Mouse (Mus musculus) fibroblast of lung, adult 2 months (primary cell): ENCODE measurements around the gene Apom.

ENCODE experiments used
- DNase-seq: peaks from one replicate; pipeline ENCODE4 v3.0.0-alpha.2; 2011; ENCODE audit warnings: low read depth

Gene Apom

DNA sequence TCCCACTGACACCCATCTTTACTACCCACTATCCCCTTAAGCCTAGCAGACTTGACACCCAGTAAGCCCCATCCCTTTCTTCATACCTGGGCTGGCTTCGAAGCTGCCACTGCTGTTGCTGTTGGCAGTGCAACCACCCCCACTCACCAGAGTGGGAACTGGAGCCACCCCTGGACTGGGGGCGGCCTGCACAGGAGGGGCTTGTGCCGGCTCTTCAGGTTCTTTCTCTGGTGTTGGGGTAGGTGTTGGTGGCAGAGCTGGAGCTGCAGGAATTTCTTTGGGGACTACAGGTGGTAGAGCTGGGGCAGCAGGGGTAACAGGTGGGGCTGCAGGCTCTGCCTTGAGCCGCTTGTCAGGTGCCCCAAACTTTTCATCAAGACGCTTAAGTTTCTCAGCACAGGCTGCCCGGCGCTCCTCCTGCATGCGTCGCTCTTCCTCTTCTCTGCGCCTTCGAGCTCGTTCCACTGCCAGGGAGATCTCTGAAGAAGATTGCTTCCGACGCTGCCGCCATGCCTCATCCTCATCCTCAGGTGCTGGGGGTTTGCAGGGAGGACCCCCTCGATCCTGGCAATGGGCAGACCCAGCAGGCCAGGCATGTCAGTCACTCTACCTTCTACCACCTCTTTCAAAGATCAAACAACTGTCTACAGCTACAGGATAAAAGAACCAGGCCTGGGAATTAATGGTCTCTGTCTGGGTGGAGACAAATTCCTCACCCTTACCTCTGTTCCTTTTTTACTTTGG is 27.2 kb upstream of the Apom start:
- DNase-seq, result no peak

DNA sequence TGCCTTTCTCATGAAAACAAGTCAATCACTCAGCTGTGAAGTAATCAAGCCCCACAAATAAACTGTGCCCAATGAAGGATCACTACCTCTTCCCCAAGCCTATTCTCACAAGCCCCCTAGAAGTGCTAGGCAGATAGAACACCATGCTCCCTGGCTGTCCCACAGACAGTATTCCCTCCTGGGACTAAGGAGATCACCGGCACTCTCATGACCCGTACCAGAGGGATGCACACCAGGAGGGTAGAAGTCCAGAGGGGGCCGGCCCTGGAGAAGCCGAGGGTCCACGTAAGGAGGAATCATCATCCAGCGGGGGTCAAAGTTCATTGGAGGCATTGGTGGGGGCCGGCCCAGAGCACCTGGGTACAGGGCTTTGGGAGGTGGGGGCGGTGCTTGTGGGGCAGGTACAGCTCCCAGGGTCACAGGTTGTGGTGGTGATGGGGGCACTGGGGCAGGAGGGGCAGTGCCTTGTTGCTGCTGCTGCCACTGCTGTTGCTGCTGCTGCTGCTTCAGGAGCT is 25.9 kb upstream of the Apom start:
- DNase-seq, result no peak

DNA sequence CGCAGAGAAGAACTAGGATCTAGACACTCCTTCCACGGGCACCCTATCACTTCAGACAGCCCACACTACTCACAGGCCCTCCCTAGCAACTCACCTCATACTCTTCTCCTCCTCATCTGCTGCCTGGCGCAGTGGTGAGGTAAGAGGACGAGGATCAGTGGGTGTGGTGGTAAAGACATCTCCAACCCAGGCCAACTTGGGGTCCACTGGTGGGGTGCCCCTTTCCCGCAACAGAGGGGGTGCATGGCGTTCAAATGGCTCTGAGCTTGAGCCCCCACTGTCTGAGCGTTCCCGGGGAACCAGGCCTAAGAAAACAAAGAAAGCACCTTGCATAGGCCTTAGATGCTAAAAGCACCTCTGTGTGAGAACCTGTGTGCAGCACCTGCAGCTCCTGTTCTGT is 25.4 kb upstream of the Apom start:
- no peak for DNase-seq

DNA sequence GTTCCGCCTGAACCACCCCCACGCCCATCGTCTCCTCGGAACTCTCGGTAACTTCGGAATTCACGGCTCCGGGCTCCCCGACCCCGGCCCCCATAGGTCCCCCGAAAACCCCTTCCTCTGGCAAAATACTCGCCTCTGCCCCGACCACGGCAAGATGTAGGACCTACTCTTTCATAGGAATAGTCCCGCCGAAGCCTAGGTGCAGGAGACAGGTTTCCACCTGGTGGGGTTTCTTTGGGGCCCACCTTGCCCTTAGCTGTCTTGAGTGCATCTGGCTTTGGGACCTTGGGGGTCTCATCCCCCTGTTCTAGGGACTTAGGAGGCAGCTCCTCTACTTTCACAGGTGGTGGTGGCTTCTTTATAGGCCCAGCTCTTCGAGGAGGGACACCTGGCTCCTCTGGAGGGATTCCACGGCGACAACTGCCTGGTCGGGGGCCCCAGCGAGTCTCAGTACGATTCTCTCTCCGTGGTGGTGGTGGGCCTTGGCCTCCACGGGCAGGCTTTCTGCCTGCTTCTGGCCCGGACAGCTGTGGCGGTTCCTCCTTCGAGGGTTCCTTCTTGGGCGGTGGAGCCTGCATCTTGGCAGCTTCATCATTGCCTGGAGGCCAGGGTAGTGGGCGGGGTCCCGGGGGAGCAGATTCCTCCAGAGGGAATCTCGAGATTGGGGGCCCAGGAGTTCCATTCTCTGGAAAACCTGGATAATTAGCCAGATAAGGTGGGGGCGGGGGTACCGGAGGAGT is 24.8 kb upstream of the Apom start:
- DNase-seq, result no peak

DNA sequence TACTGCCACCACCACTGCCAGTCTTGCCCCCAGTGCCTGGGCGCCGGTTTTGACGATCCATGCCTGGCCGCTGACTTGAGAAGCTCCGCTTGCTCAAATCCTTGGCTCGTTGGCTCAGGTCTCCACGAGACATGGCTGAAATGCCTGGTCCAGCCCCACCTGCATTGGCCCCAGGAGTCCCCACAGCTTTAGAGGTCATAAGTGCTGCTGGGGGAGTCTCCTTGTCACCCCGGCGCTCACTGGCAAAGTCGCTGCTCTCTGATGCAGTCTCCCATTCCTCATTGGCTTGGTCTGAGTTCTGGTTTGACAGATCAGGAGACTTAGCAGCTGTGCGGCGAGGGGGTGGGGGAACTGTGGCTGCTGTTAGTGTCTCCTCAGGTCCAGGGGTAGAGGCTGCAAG is 23.6 kb upstream of the Apom start:
- DNase-seq, result no peak

DNA sequence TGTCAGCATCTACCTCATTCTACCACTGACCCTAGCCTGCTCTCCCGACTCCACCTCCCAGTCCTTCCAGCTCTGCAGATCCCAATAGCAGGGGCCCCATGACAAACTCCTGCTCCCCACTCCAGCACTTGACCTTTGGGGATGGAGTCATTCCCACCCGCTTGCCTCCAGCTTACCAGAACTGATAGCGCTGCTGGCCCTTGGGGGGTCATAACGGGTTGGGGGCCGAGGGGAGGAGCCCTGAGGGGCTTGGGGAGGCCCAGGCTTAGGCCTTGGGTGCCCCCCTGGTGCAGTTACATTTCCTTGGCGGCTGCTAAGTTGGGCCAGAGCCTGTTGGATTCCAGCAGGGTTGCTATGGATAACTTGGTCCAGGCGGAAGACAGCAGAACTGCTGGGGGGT is 22.8 kb upstream of the Apom start:
- no peak for DNase-seq

DNA sequence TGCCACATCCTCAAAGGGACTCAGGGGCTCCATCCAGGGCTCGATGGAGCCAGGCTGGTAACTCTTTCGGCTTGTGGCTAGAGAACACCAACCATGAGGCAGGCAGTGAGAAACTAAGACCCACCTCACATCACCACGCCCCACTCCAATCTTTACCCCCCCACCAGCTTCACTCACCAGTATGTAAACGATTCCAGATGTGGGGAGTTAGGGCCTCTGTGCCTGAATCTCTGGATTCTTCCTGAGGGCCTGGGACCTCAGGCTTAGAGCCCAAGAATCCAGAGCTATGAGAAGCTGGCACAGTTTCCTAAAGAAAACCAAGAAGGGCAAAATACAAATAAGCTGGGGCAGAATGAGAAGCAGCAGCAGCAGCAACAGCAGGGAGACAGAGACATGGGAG is 22.1 kb upstream of the Apom start:
- peak; percentile 50 for DNase-seq

DNA sequence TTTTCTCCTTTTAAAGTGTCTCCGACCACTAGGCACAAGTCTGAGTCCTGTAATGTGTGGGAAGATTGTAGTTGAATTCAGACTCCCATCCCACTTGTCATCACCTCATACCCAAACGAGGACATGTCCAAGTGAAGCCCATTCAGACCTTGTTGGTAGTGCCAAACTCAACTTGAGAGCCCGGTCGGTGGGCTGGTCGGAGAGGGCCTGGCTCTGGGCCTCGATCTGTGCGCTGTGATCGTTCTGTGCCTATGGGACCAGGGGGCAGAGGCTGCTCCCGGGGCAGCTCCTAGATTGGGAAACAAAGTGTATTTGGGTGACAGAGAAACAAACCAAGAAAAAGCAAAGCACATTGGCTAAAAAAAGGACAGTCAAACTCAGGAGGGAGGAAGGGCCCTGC is 21.2 kb upstream of the Apom start:
- DNase-seq, result no peak

DNA sequence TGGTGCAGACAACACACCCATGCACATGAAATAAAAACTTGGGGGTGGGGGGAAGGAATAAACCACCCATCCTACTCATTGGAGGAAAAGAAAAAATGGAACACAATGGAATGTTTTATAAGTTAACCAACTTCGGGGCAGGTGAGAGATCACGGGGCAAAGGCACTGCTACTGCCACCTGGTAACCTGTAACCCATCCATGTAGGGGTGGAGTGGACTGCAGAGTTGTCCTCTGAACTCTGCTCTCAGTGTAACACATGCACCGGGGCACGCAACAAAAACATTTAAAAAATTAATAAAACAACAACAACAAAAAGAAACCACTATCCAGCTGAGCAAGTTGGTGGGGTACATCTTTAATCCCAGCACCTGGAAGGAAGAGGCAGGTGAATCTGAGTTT is 20.3 kb upstream of the Apom start:
- no peak for DNase-seq

DNA sequence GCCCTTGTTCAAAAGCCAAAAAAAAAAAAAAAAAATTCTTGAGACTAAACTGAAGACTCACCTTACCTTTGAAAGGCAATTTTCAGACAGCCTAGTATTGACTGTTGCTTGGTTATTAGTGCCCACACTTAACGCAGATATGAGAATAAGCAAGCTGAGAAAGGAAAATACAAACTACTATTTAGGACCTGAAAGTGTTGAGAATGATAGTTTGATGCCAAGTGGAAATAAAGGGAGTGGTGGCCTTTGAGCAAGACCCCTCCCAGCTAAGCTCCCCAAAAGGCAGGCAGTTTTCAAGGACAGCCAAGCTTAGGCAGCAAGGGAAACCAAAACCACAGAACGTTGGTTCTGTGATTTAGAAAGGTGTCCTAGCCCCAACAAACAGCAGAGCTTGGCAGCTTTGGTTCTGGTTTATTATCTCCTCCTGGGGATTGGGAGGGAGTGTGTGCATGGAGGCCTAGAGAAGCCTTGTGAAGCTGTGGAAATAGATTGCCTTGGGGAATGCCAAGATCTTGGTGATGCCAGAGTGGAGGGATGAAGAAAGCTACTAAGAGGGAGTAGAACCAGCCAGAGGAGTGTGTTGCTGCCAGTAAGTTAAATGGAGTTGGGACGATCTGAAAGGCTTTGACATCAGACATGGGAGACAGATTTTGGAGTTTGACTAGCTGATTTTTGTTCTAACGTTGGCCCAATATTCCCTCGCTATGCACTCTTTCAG is 16.2 kb upstream of the Apom start:
- DNase-seq, result no peak

DNA sequence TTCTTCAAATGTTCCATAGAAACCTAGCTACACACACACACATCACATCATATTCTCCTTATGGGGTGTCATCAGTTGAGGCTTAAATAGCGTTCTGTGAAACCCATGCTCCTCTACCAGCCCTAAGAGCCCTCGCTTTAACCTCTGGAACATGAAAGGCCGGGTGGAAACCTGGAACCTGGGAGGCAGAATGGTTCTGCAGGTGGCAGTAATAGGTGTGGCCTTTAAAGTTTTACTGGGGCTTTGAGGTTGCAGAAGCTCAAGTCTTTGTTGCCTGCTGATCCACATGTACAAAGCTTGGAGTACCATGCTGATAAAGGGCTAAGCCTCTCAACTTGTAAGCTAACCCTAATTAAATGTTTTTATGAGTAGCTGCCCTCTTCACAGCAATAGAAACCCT is 15.5 kb upstream of the Apom start:
- DNase-seq, result no peak

DNA sequence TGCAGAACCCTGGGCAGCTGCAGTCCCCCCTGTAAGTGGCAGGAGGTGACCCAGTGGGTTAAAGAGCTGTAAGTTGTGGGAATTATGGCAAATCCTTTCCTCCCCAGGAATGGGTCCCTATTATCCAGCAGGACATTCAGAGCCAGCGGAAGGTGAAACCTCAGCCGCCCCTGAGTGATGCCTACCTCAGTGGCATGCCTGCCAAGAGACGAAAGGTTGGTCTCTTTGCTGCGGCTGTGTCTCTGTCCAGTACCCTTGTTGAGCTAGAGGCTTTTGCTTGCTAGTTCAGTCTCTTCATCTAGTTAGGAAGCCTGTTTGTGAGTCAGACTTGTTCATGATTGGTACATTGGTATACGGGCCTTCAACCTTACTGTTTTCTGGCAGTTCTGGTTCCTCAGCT is 14.3 kb upstream of the Apom start:
- DNase-seq, result no peak

DNA sequence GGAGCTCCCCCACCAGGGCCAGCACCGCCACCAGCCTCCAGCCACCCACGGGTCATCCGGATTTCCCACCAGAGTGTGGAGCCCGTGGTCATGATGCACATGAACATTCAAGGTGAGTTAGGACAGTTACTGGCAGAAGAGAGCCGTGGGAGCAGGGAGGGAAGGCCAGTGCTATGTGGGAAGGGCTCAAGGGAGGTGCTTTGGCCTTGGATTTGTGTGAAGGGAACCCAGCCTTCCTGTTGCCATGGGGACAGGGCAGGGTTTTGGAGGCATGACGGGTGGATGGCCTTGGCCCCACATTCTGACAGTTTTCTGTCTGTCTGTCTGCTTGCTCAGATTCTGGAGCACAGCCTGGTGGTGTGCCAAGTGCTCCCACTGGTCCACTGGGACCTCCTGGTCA is 10.1 kb upstream of the Apom start:
- DNase-seq, result no peak

DNA sequence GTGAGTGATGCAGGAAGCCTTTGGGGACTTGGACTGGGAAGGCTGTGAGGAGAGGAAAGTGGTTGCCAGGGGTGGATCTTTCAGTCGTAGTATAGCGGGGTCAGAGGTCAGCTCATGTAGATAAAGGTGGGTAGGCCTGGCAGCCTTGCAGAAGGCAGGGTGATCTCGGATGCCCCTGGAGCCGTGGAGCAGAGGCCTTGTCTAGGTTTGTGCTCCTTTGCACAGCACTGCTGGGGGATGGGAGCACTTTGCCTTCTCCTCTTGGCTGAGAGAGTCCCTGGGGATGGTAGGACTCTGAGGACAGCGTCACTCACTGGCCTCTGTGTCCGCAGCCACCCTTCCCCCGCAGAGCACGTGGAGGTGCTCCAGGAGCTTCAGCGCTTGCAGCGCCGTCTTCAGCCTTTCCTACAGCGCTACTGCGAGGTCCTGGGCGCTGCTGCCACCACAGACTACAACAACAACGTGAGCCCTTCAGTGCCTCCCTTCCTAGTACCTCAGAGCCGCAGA is 8.7 kb upstream of the Apom start:
- no peak for DNase-seq

DNA sequence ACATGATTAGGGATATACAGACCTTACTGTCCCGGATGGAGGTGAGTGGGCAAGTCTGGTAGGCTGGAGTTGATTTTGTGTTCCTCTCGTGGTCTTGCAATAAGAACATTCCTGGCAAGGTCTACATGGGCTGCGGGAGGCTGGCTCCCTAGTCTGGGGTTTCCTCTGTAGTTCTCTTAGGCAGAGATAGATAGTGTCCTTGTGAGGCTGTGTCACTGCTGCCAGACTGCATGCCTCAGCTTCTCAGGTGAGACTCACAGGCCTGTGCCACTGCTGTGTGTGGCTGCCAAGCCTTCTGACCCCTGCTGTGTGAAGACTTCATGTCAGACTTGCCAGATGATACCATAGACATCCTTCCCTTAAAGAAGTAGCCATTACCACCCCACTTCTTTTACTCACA is 7.4 kb upstream of the Apom start:
- DNase-seq, result no peak

DNA sequence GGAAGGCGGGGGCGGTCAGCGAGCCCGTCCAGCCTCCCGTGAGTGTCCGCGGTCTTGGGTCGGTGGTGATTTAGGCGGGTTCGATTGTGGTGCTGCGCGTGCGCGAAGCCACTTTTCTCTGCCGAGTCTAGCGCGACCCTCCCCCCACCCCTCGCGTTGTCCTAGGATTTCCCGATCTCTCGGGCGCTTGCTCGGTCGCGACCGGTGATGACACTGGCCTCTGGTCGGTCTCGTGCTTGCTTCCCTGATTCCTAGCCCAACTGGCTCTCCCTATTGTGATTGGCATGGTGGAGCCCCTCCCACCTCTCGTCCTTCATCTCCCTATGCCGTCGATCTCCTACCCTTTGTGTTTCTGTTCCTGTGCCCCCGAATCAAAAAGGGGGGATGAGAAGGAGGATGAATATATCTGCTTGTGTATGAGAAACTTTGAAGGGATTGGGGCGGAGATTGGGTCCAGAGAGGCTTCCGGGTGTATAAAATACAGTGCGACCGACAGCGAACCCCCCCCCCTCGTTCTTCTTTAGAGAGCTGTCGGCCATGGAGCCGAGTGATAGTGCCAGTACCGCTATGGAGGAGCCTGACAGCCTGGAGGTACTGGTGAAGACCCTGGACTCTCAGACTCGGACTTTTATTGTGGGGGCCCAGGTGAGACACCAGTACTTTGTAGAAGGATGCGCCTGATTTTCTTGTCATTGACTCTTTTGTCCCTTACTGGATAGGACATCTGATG is 3.9 kb upstream of the Apom start:
- DNase-seq, result no peak

DNA sequence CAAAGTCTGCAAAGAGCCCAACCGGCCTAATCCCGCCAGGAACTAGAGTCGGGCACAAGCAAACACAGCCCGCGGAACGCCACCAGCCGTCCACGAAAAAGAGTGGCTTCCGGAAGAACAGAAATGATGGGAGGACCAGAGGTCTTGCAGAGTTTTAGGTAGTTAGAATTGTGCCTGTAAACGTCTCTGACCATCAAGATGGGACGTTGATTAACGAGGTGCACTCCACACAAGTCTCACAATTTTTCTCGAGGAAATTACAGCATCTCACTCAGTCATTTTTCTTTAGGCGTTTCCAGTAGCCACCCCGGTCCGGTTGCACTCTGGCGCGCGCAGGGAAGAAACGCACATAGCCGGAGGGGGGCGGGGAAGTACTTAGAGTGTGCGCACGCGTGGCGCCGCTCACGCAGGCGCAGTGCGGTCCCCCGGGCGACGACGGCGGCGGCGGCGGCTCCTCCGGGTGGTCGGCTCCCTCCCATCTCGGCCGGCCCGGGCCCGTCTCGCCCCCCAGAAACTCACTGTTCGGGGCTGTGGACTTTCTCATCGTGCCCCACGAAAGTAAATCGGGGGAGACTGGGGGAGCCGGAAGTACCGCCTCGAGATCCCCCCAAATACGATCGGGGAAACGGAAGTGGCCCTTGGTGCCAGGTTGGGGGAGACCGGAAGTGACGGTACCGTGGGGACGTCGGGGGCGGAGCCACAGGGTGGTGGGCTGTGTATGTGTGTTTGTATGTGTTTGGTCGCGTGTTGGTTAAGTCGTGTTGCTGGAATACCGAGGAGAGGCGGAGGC is 3.1 kb upstream of the Apom start, which contains the start of gene Bag6:
Gene Bag6, plus strand, starts transcription at position 378 of the 790 bp plus-strand sequence.
- DNase-seq, result peak; percentile 79

DNA sequence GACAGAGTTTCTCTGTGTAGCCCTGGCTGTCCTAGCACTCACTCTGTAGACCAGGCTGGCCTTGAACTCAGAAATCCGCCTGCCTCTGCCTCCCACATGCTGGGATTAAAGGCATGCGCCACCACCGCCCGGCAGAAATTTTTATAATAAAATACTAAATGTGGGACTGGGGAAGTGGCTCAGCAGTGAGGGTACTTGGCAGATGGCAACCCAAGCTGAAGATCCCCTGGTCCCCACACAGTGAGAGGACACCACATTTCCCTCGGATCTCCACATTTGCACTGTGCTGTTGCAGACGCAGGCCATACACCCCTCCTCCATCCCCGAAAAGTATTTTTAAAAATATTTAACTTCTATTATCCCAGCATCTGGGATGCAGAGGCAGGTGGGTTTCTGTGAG is 1.7 kb upstream of the Apom start:
- DNase-seq, result no peak

DNA sequence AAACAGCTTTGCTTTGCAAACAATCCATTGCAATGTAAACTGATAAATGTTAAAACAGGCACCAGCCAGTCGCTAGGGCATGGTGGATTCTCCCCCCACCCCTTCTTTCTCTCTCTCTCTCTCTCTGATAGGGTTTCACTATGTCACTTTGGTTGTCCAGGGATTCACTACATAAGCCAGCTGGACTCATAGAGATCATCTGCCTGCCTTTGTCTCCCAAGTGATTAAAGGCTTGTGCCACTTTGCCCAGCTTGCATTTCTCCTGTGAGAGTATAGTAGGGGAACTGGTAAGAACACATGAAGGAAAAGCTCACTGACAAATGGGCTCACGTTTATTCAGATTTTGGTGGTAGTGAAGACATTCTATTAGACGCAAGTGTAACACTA is 317 bp upstream of the Apom start:
- DNase-seq, result no peak

DNA sequence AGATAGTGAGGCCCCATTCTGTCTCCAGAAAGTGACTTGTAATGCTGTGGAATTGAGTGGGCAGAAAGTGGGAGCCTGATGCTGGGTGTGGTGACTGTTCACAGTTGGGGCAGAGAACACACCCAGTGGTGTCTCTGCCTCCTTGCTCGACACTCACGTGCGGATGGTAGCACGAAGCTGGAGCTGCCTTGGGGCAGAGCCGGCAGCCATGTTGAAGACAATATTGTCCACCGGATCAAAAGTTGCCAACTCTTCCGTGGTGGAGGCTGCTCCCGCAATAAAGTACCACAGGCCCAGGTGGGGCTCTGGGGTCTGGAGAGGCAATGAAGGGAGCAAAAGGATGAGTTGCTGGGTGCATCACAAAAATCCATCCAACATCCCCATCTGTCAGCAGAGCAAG is 812 bp downstream of the Apom start:
- no peak for DNase-seq

DNA sequence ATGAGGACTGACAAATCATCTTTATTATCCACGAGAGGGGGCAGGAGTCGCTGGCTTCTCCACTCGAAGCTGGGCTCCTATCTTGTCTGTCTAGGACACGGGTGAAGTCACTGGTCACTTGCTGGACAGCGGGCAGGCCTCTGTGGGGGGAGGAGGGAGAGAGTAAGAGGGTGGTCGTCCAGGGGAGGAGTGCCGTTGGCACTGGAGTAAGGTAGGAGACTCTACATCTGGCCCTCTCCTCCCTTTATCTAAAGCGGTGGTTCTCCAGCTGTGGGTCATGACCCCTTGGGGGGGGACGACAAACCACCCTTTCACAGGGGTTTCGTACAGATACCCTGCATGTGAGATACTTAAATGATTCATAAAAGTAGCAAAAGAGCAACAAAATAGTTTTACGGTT is 2.9 kb downstream of the Apom start:
- DNase-seq, result no peak
